In genomic region chr2:51148975-51149374, GRCm38 (mm10) we compare ENCODE assay signal across 8 mouse cellular contexts. TPM values are rescaled to one million over a fixed set of nuclear protein-coding genes. Genes with fewer than 3 reads are reported as not detected.
A peak's percentile ranks its signal among the peaks of the same experiment; 100 is the strongest.
DNase-seq lines count a peak whose midpoint lies in the region; ATAC-seq and TF ChIP-seq lines count a peak whose summit lies in the region.

TSS of gene Rnd3 (minus strand) at chr2:51149111.

- peak within 1 kb of the TSS; percentile 82 for H3K27ac ChIP-seq in brown adipose tissue, adult 24 weeks (replicated peaks; ENCODE audit: low read depth, low read length)
- H3K27ac ChIP-seq in forebrain, embryonic 11.5 days (ENCODE audit: low read depth, low read length): peak within 1 kb of the TSS; percentile 83
- H3K27ac ChIP-seq in heart, embryonic 15.5 days: peak within 1 kb of the TSS; percentile 96
- no peak within 1 kb of the TSS for H3K27ac ChIP-seq in liver, embryonic 14.5 days
- peak within 1 kb of the TSS; percentile 91 for H3K27ac ChIP-seq in stomach, embryonic 15.5 days

- no peak for TF ChIP-seq EP300 in liver, embryonic 14.5 days (IDR thresholded peaks at IDR 0.05; ENCODE audit: low read depth)

- H3K9ac ChIP-seq in forebrain, embryonic 11.5 days (ENCODE audit: low read length): peak within 1 kb of the TSS; percentile 84
- H3K9ac ChIP-seq in heart, embryonic 15.5 days: peak within 1 kb of the TSS; percentile 84
- H3K9ac ChIP-seq in liver, embryonic 14.5 days (replicated peaks): peak within 1 kb of the TSS; percentile 55
- H3K9ac ChIP-seq in stomach, embryonic 15.5 days: peak within 1 kb of the TSS; percentile 93

- peak; percentile 99 for DNase-seq in 3T3-L1 (ENCODE audit: low read depth, low spot score)
- DNase-seq in forebrain, embryonic 11.5 days (ENCODE audit: low spot score): peak; percentile 97
- peak; percentile 97 to 98 for DNase-seq in kidney, postnatal 36 days
- DNase-seq in liver, embryonic 14.5 days (ENCODE audit: low read depth in 3 of 3, low spot score in 3 of 3): peak; percentile 44 to 62 (median 57)
- DNase-seq in neural tube, embryonic 10.5 days (ENCODE audit: extremely low spot score, low spot score): peak; percentile 96

- H3K4me1 ChIP-seq in brown adipose tissue, adult 24 weeks (ENCODE audit: control insufficient read depth, insufficient read depth, insufficient read length, low read length): peaks cover 5% of the 10 kb centered on the region
- H3K4me1 ChIP-seq in forebrain, embryonic 11.5 days (replicated peaks; ENCODE audit: control insufficient read depth, insufficient read depth, low read length): peaks cover 4% of the 10 kb centered on the region; the same call in 1 of the 2 replicates
- peaks cover 16% of the 10 kb centered on the region for H3K4me1 ChIP-seq in heart, embryonic 15.5 days (replicated peaks)
- peaks cover 0 to 5% of the 10 kb centered on the region in 2 experiments; a peak in 2 of 4 replicates for H3K4me1 ChIP-seq in liver, embryonic 14.5 days (replicated peaks; ENCODE audit: control insufficient read depth in 2 of 2, insufficient read depth in 2 of 2, low read length in 1 of 2)
- H3K4me1 ChIP-seq in stomach, embryonic 15.5 days: peaks cover 9% of the 10 kb centered on the region

- H3K36me3 ChIP-seq in forebrain, embryonic 11.5 days (ENCODE audit: control insufficient read depth, insufficient read depth, low read length): no peaks in the 10 kb centered on the region
- H3K36me3 ChIP-seq in heart, embryonic 15.5 days: no peaks in the 10 kb centered on the region
- no peaks in the 10 kb centered on the region for H3K36me3 ChIP-seq in liver, embryonic 14.5 days (replicated peaks; ENCODE audit: control insufficient read depth, insufficient read depth, low read depth)
- no peaks in the 10 kb centered on the region for H3K36me3 ChIP-seq in stomach, embryonic 15.5 days

- ATAC-seq in forebrain, embryonic 11.5 days (replicated peaks; ENCODE audit: low FRiP score): peak; percentile 83
- ATAC-seq in heart, embryonic 15.5 days (replicated peaks; ENCODE audit: insufficient number of reproducible peaks, insufficient read depth, low FRiP score, low read depth): peak; percentile 81
- ATAC-seq in liver, embryonic 14.5 days (ENCODE audit: insufficient read depth): peak; percentile 62
- peak; percentile 82 for ATAC-seq in stomach, embryonic 15.5 days (ENCODE audit: insufficient read depth, low FRiP score, low read depth)

- H3K4me3 ChIP-seq in brown adipose tissue, adult 24 weeks (ENCODE audit: insufficient read depth, low read depth, low read length): peak within 1 kb of the TSS; percentile 83
- peak within 1 kb of the TSS; percentile 98 for H3K4me3 ChIP-seq in forebrain, embryonic 11.5 days (ENCODE audit: low read depth, low read length)
- H3K4me3 ChIP-seq in heart, embryonic 15.5 days: peak within 1 kb of the TSS; percentile 80
- H3K4me3 ChIP-seq in liver, embryonic 14.5 days (ENCODE audit: insufficient read depth in 1 of 2, low read depth in 2 of 2, low read length in 2 of 2): peak within 1 kb of the TSS; percentile 56 to 77
- H3K4me3 ChIP-seq in stomach, embryonic 15.5 days (replicated peaks): peak within 1 kb of the TSS; percentile 78

- peak; percentile 76 for TF ChIP-seq CTCF in liver, embryonic 14.5 days (IDR thresholded peaks at IDR 0.05; ENCODE audit: low read depth)

- no peaks in the 10 kb centered on the region for H3K9me3 ChIP-seq in forebrain, embryonic 11.5 days (ENCODE audit: control insufficient read depth, low read length)
- H3K9me3 ChIP-seq in heart, embryonic 15.5 days (replicated peaks): no peaks in the 10 kb centered on the region
- no peaks in the 10 kb centered on the region for H3K9me3 ChIP-seq in liver, embryonic 14.5 days (ENCODE audit: control insufficient read depth, low read length)
- no peaks in the 10 kb centered on the region for H3K9me3 ChIP-seq in stomach, embryonic 15.5 days

- H3K4me2 ChIP-seq in forebrain, embryonic 11.5 days (ENCODE audit: low read depth, low read length, severe bottlenecking): peak within 1 kb of the TSS; percentile 68
- peak within 1 kb of the TSS; percentile 77 for H3K4me2 ChIP-seq in heart, embryonic 15.5 days
- peak within 1 kb of the TSS; percentile 31 for H3K4me2 ChIP-seq in liver, embryonic 14.5 days (ENCODE audit: low read depth)
- peak within 1 kb of the TSS; percentile 55 for H3K4me2 ChIP-seq in stomach, embryonic 15.5 days

- no peaks in the 10 kb centered on the region for H3K27me3 ChIP-seq in forebrain, embryonic 11.5 days (ENCODE audit: control insufficient read depth, insufficient read depth, low read length)
- peaks cover 22% of the 10 kb centered on the region for H3K27me3 ChIP-seq in heart, embryonic 15.5 days
- peaks cover 21% of the 10 kb centered on the region for H3K27me3 ChIP-seq in liver, embryonic 14.5 days (ENCODE audit: control insufficient read depth, insufficient read depth, low read length)
- no peaks in the 10 kb centered on the region for H3K27me3 ChIP-seq in stomach, embryonic 15.5 days (replicated peaks)

- under 1% methylated on average over 25 of the region's 25 CpGs for WGBS in forebrain, embryonic 11.5 days
- WGBS in heart, embryonic 15.5 days: under 1% methylated on average over 25 of the region's 25 CpGs
- WGBS in liver, embryonic 14.5 days (ENCODE audit: insufficient replicate concordance): under 1% methylated on average over 25 of the region's 25 CpGs
- 1% methylated on average over 25 of the region's 25 CpGs for WGBS in stomach, embryonic 15.5 days

RNA-seq across cellular contexts. Expression of gene Rnd3, which starts in this region (rescaled TPM):
- 6.6 and 9.0 TPM in 2 replicates for polyA plus RNA-seq in brown adipose tissue, adult 24 weeks (2012; ENCODE audit: insufficient read depth, insufficient read length, missing spikeins)
- 160 and 163 TPM in 2 replicates for polyA plus RNA-seq in forebrain, embryonic 11.5 days (2014; fragmentation: Nextera tagmentation; extraction: Ambion mirVana)
- polyA plus RNA-seq in heart, embryonic 15.5 days (2015; fragmentation: Nextera tagmentation; extraction: Ambion mirVana): 27.2 and 31.2 TPM in 2 replicates
- polyA plus RNA-seq in liver, embryonic 14.5 days (2012; rRNA removed): 3.4 and 4.8 TPM in 2 replicates
- 11.7 and 13.0 TPM in 2 replicates for polyA plus RNA-seq in liver, embryonic 14.5 days (2014; fragmentation: Nextera tagmentation; extraction: Ambion mirVana)
- polyA plus RNA-seq in stomach, embryonic 15.5 days (2015; fragmentation: Nextera tagmentation; extraction: Ambion mirVana): 63.1 and 66.3 TPM in 2 replicates
